Mouse (Mus musculus): Measurements from ENCODE around the gene Ppp4r1.

Ppp4r1 gene

GRCm38 (mm10) chr17:65865265-65865664 is 82.9 kb downstream of the Ppp4r1 start:
- no peak for DNase-seq

DNA sequence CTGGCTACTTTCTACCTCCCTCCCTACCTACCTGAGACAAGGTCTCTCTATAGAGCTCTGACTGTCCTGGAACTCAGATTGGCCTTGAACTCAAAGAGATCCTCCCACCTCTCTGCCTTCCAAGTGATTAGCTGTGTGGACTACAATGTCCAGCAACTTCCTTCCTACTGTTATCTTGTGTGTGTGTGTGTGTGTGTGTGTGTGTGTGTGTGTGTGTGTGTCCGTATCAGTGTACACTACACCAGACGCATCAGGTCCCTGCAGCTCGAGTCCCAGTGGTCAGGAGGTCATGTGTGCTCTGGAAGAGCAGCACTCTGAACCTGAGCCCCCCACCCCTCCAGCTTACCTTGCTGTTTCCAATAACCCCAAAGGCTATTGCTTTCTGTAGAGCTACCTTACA is 83.8 kb downstream of the Ppp4r1 start:
- no peak for DNase-seq

- DNase-seq, result no peak
Observed at GRCm38 (mm10) chr17:65867996-65868395, 85.6 kb downstream of the Ppp4r1 start.

- DNase-seq, result no peak
Observed at GRCm38 (mm10) chr17:65869720-65870119, 87.3 kb downstream of the Ppp4r1 start.

DNA sequence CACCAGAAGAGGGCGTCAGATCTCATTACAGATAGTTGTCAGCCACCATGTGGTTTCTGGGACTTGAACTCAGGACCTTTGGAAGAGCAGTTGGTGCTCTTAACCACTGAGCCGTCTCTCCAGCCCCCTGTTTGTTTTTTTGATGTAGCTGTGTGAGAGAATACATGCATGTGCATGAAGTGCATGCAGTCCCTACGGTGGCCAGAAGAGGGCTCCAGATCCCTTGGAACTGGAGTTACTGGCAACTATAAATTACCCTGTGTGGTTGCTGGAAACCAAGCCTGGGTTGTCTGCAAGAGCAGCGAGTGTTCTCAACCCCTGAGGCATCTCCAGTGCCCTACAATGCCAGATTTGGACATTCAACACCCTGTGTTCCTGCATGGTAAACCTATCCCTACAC is 87.8 kb downstream of the Ppp4r1 start:
- DNase-seq, result peak; percentile 90

GRCm38 (mm10) chr17:65871641-65872041 is 89.3 kb downstream of the Ppp4r1 start:
- DNase-seq, result no peak

GRCm38 (mm10) chr17:65872051-65872450 is 89.7 kb downstream of the Ppp4r1 start:
- DNase-seq, result no peak

DNA sequence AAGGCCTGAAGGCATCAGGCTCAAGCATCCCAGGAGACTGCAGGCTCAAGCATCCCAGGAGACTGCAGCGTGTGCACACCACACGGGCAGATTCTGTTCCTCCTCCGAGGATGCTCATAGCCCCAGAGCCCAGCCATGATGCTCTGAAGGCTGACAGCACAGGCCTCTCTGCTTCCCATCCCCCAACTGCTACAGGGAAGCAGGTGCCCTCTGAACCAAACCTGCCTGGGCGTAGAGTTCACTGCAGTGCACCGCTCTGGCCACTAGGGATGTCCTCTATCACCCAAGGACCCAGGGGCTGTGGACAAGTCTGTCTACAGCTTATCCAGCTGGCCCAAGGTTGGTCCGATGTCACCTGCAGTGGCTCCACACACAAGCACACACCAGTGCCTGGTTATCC is 90.3 kb downstream of the Ppp4r1 start:
- DNase-seq, result peak; percentile 71

GRCm38 (mm10) chr17:65873156-65873555 is 90.8 kb downstream of the Ppp4r1 start:
- no peak for DNase-seq

GRCm38 (mm10) chr17:65873834-65874233 is 91.5 kb downstream of the Ppp4r1 start:
- no peak for DNase-seq

DNA sequence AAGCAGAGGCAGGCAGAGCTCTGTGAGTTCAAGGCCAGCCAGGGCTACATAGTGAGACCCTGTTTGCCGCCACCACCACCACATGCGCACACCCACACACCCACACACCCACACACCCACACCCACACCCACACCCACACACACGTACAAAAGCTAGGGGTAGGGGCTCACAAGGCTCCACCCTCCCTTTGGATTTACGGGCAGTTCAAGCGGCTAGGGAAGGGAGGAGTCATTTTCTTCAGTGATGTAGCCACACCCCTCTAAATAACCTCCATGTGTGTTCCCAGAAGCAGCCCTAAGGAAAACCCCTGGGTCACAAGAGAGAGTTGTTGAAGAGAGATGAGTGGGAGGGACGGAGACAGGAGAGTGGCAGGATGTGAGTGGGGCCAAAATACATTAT is 94.7 kb downstream of the Ppp4r1 start:
- no peak for DNase-seq

GRCm38 (mm10) chr17:65884061-65884669 is 101.8 kb downstream of the Ppp4r1 start:
- peak; percentile 72 for DNase-seq

GRCm38 (mm10) chr17:65884691-65885397 is 102.5 kb downstream of the Ppp4r1 start:
- peak; percentile 100 for DNase-seq

- no peak for DNase-seq
Observed at GRCm38 (mm10) chr17:65885398-65885696, 103.0 kb downstream of the Ppp4r1 start.

DNA sequence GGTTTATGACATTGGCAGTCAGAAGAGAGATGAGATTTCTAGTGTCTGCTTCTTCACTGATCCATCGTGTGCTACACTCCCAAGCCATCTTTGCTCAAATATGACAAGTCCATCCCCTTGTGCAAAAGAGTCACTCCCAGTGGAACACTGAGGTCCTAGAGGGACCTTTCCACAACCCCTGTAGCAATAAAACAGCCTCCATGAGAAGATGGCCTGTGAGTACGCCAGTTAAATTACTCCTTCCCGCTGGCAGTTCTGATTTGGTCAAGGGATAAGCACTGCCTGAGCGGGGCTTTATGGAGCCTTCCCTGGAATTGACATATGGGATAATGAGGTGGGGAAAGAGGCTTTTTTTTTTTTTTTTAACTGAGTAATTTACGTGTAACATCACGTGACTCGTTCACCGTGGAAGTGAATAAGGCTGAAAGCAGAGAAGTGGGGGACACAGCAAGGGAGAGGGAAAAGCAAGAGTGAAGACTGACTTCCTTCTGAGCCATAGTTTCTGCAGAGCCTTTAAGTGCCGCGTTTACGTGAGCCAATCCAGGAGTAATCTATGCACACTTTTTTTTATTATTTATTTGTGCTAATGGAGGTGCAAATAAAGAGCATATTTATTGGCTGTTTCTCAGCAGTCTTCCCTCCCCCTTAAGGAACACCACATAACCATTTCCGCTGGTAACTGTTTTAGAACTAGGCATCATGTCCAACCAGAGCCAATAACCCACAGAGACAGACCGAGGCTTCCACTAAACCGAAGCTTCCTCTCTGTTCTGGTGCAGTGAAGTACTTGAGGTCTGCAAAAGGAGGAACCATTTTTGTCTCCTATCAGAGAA is 103.5 kb downstream of the Ppp4r1 start, which contains the start of gene Ralbp1:
Ralbp1 (minus strand) TSS at position 102 of the 833 bp plus-strand sequence.
- peak; percentile 24 for DNase-seq

DNA sequence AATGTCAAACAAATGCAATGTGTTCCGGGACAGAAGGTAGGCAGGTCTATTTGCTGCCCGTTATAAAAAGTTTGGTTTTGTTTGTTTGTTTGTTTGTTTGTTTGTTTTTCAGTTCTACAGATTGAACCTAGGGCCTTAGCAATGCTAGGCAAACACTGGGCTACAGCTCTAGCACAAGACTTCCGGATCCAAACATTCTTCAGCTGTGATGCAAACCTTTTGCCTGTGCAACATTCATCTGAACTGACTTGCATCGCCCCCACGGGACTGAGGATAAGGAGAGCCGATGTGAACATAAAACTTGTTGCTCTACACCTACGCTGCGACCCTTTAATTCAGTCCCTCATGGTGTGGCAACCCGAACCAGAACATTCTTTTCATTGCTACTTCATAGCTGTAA is 104.2 kb downstream of the Ppp4r1 start:
- DNase-seq, result peak; percentile 31

GRCm38 (mm10) chr17:65889476-65889875 is 107.1 kb downstream of the Ppp4r1 start:
- DNase-seq, result no peak
